Mouse (Mus musculus): ENCODE measurements around the gene Zdhhc7.

Zdhhc7 gene

GRCm38 (mm10) chr8:120036111-120036510 is 65.2 kb downstream of the Zdhhc7 start:
- peak; percentile 36 for DNase-seq (ENCODE audit: low read depth)

GRCm38 (mm10) chr8:120034471-120034870 is 66.8 kb downstream of the Zdhhc7 start:
- DNase-seq (ENCODE audit: low read depth): no peak

DNA sequence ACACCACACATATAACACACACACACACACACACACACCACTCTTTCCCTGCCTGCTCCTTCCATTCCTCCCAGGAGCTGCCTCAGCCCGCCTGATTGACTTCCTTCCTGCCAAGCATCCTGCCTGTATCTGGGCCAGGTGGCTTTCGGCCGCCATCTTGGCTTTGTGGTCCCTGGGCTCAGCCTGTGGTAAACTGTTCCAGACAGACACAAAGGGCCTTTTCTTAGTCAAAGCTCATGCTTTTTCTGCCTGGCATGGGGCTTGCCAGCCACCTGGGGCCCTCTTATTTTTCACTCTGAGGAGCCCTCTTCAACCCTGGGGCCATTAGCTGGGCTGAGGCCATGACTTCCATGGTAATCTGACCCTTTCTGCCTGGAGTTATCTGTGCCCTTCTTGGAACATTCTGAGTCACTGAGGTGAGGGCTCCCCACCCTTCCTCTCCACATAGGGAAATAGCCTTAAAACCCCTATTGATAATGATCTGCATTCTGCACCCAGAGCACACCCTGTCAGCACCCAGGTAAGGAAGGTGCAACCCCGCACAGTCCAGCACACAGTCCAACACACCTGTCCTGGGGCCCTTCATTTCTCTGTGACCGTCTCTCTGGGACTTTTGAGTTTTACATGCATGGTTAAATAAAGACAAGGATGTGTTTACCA is 68.6 kb downstream of the Zdhhc7 start:
- peak; percentile 54 for DNase-seq (ENCODE audit: low read depth)

Measured in fibroblast of lung, adult 2 months (primary cell).